Mouse (Mus musculus) testis, adult 2 months (tissue): Measurements from ENCODE around the gene Rab2b.

Experiments
- CTCF ChIP-seq: fragments of 200-500 bp; IDR thresholded peaks from 2 replicates; pipeline ENCODE4 v1.5.1; 2012; ENCODE audit warnings: low read depth, mild to moderate bottlenecking, inconsistent platforms, low read length, moderate library complexity; ENCODE audit not compliant: control insufficient read depth, insufficient read depth, insufficient replicate concordance
- POLR2A ChIP-seq: fragments of 200-500 bp; IDR thresholded peaks from 2 replicates; pipeline ENCODE4 v1.6.1; 2012; ENCODE audit warnings: low read depth, mild to moderate bottlenecking, inconsistent platforms, low read length, moderate library complexity; ENCODE audit not compliant: control insufficient read depth

- TF ChIP-seq POLR2A (no peak), CTCF (no peak)
These were observed 34.8 kb upstream of the Rab2b start for GRCm38 (mm10) chr14:52313931-52314807.
